Mouse (Mus musculus): ENCODE results near the gene Lrrc8b. TPM values are rescaled to one million over a fixed set of nuclear protein-coding genes. Genes with fewer than 3 reads are reported as not detected.

Gene Lrrc8b
- polyA plus RNA-seq, 1 experiment from 2014 or later = 7.2 TPM

- WGBS = 63% methylated on average over 6 of the region's 6 CpGs
- Histone ChIP-seq H3K4me2 (ENCODE audit: low read length) (no peak overlapping the region), H3K9me3 (replicated peaks; ENCODE audit: low read length) (no peaks in the 10 kb centered on the region), H3K9ac (ENCODE audit: low read depth, low read length) (no peak overlapping the region), H3K27ac (no peak overlapping the region; the same call in 1 of the 2 replicates), H3K4me1 (replicated peaks; ENCODE audit: insufficient read depth, low read length) (no peaks in the 10 kb centered on the region), H3K4me3 (replicated peaks; ENCODE audit: low read depth, low read length) (no peak overlapping the region), H3K36me3 (ENCODE audit: insufficient read depth, low read length) (no peaks in the 10 kb centered on the region), H3K27me3 (ENCODE audit: insufficient read depth, low read length) (no peaks in the 10 kb centered on the region)
- no peak for DNase-seq (ENCODE audit: low spot score)
- ATAC-seq (replicated peaks; ENCODE audit: low FRiP score, low read depth) = no peak
- no peak for TF ChIP-seq CTCF (IDR thresholded peaks at IDR 0.05; ENCODE audit: low read depth)
Measured at GRCm38 (mm10) chr5:105410521-105411293, 4.9 kb upstream of the Lrrc8b start.

GRCm38 (mm10) chr5:105411294-105411570 is 4.3 kb upstream of the Lrrc8b start:
- DNase-seq (ENCODE audit: low spot score) (no peak), ATAC-seq (replicated peaks; ENCODE audit: low FRiP score, low read depth) (no peak)
- H3K9me3 ChIP-seq (replicated peaks; ENCODE audit: low read length) = no peaks in the 10 kb centered on the region
- H3K4me2 ChIP-seq (ENCODE audit: low read length) = no peak overlapping the region
- no peak for TF ChIP-seq CTCF (IDR thresholded peaks at IDR 0.05; ENCODE audit: low read depth)
- H3K27me3 ChIP-seq (ENCODE audit: insufficient read depth, low read length) = no peaks in the 10 kb centered on the region
- no peaks in the 10 kb centered on the region for H3K36me3 ChIP-seq (ENCODE audit: insufficient read depth, low read length)
- H3K27ac ChIP-seq = no peak overlapping the region
- H3K4me3 ChIP-seq (replicated peaks; ENCODE audit: low read depth, low read length) = no peak overlapping the region
- no peaks in the 10 kb centered on the region for H3K4me1 ChIP-seq (replicated peaks; ENCODE audit: insufficient read depth, low read length)
- 64% methylated on average over 4 of the region's 4 CpGs for WGBS
- no peak overlapping the region for H3K9ac ChIP-seq (ENCODE audit: low read depth, low read length)

GRCm38 (mm10) chr5:105411768-105412167 is 3.8 kb upstream of the Lrrc8b start:
- H3K4me3 ChIP-seq (replicated peaks; ENCODE audit: low read depth, low read length) = no peak overlapping the region
- H3K4me2 ChIP-seq (ENCODE audit: low read length) = no peak overlapping the region
- H3K9ac ChIP-seq (ENCODE audit: low read depth, low read length) = no peak overlapping the region
- ATAC-seq (replicated peaks; ENCODE audit: low FRiP score, low read depth) (no peak), DNase-seq (ENCODE audit: low spot score) (no peak)
- no peaks in the 10 kb centered on the region for H3K9me3 ChIP-seq (replicated peaks; ENCODE audit: low read length)
- TF ChIP-seq CTCF (IDR thresholded peaks at IDR 0.05; ENCODE audit: low read depth) = no peak
- H3K4me1 ChIP-seq (replicated peaks; ENCODE audit: insufficient read depth, low read length) = no peaks in the 10 kb centered on the region
- 58% methylated on average over 2 of the region's 2 CpGs for WGBS
- no peaks in the 10 kb centered on the region for H3K36me3 ChIP-seq (ENCODE audit: insufficient read depth, low read length)
- no peak overlapping the region for H3K27ac ChIP-seq
- H3K27me3 ChIP-seq (ENCODE audit: insufficient read depth, low read length) = no peaks in the 10 kb centered on the region

GRCm38 (mm10) chr5:105412634-105413033 is 2.9 kb upstream of the Lrrc8b start:
- Histone ChIP-seq H3K27ac (no peak overlapping the region), H3K27me3 (ENCODE audit: insufficient read depth, low read length) (no peaks in the 10 kb centered on the region), H3K4me3 (replicated peaks; ENCODE audit: low read depth, low read length) (no peak overlapping the region), H3K4me1 (replicated peaks; ENCODE audit: insufficient read depth, low read length) (no peaks in the 10 kb centered on the region), H3K9me3 (replicated peaks; ENCODE audit: low read length) (no peaks in the 10 kb centered on the region), H3K9ac (ENCODE audit: low read depth, low read length) (no peak overlapping the region), H3K4me2 (ENCODE audit: low read length) (no peak overlapping the region), H3K36me3 (ENCODE audit: insufficient read depth, low read length) (no peaks in the 10 kb centered on the region)
- ATAC-seq (replicated peaks; ENCODE audit: low FRiP score, low read depth) (no peak), DNase-seq (ENCODE audit: low spot score) (no peak)
- TF ChIP-seq CTCF (IDR thresholded peaks at IDR 0.05; ENCODE audit: low read depth) = no peak
- WGBS = 78% methylated on average over 3 of the region's 3 CpGs

- Histone ChIP-seq H3K4me3 (replicated peaks; ENCODE audit: low read depth, low read length) (peak overlapping the region; percentile 74; the same call in 1 of the 2 replicates), H3K36me3 (ENCODE audit: insufficient read depth, low read length) (no peaks in the 10 kb centered on the region), H3K9me3 (replicated peaks; ENCODE audit: low read length) (no peaks in the 10 kb centered on the region), H3K4me1 (replicated peaks; ENCODE audit: insufficient read depth, low read length) (no peaks in the 10 kb centered on the region), H3K27ac (peak overlapping the region; percentile 65; the same call in 1 of the 2 replicates), H3K27me3 (ENCODE audit: insufficient read depth, low read length) (no peaks in the 10 kb centered on the region), H3K4me2 (ENCODE audit: low read length) (peak overlapping the region; percentile 94), H3K9ac (ENCODE audit: low read depth, low read length) (peak overlapping the region; percentile 91)
- no peak for ATAC-seq (replicated peaks; ENCODE audit: low FRiP score, low read depth)
- WGBS = 81% methylated on average over 12 of the region's 12 CpGs
- no peak for TF ChIP-seq CTCF (IDR thresholded peaks at IDR 0.05; ENCODE audit: low read depth)
- no peak for DNase-seq (ENCODE audit: low spot score)
Measured at GRCm38 (mm10) chr5:105414341-105415120, 1.0 kb upstream of the Lrrc8b start.

- 3% methylated on average over 25 of the region's 36 CpGs for WGBS
- DNase-seq (ENCODE audit: low spot score) = no peak
- TF ChIP-seq CTCF (IDR thresholded peaks at IDR 0.05; ENCODE audit: low read depth) = no peak
Measured at GRCm38 (mm10) chr5:105415951-105416675, 538 bp downstream of the Lrrc8b start.

More at GRCm38 (mm10) chr5:105415951-105416675, 538 bp downstream of the Lrrc8b start:
- Histone ChIP-seq H3K9me3 (replicated peaks; ENCODE audit: low read length) (no peaks in the 10 kb centered on the region), H3K4me1 (replicated peaks; ENCODE audit: insufficient read depth, low read length) (no peaks in the 10 kb centered on the region), H3K9ac (ENCODE audit: low read depth, low read length) (peak overlapping the region; percentile 91), H3K4me2 (ENCODE audit: low read length) (peak overlapping the region; percentile 94), H3K4me3 (replicated peaks; ENCODE audit: low read depth, low read length) (peak overlapping the region; percentile 74), H3K27me3 (ENCODE audit: insufficient read depth, low read length) (no peaks in the 10 kb centered on the region), H3K36me3 (ENCODE audit: insufficient read depth, low read length) (no peaks in the 10 kb centered on the region), H3K27ac (peak overlapping the region; percentile 79; the same call in 1 of the 2 replicates)
- ATAC-seq (replicated peaks; ENCODE audit: low FRiP score, low read depth) = peak; percentile 49
